Mouse (Mus musculus): ENCODE results near the gene Plekhf1.

- TF ChIP-seq CTCF (IDR thresholded peaks at IDR 0.05; ENCODE audit: borderline replicate concordance, extremely low read depth, insufficient read depth, insufficient read length) (no peak), POLR2A (IDR thresholded peaks at IDR 0.05; ENCODE audit: borderline replicate concordance, extremely low read depth, insufficient read depth, insufficient read length, poor library complexity, severe bottlenecking) (no peak)
Measured at GRCm38 (mm10) chr7:38228329-38228728, 513 bp upstream of the Plekhf1 start.

Measured in brain, embryonic 14.5 days (tissue).